Mouse (Mus musculus) kidney, adult 9 months (tissue): ENCODE measurements at regions not wholly inside any gene's neighbourhood (a gene's known extent, or its start where the extent isn't known, plus 50 kb on each side); places are given as distances from the start of the nearest gene placed in this dataset.

Experiments used
- DNase-seq: peaks from one replicate; pipeline ENCODE4 v3.0.0; 2022

- no peak for DNase-seq
Observed at GRCm38 (mm10) chr7:110679916-110680315, 52.5 kb downstream of the Adm start.

GRCm38 (mm10) chr7:110682911-110683310 is 55.5 kb downstream of the Adm start:
- no peak for DNase-seq

- DNase-seq = peak; percentile 82
Observed at GRCm38 (mm10) chr7:110688884-110689681, 61.6 kb downstream of the Adm start.

- DNase-seq = no peak
Observed at GRCm38 (mm10) chr7:110690241-110690640, 62.8 kb downstream of the Adm start.

GRCm38 (mm10) chr7:110690856-110691255 is 63.4 kb downstream of the Adm start:
- peak; percentile 65 for DNase-seq

- DNase-seq = peak; percentile 65
Observed at GRCm38 (mm10) chr7:110694262-110694661, 66.8 kb downstream of the Adm start.

GRCm38 (mm10) chr7:110695729-110696128 is 68.3 kb downstream of the Adm start:
- no peak for DNase-seq

- DNase-seq = no peak
Observed at GRCm38 (mm10) chr7:110698211-110699153, 69.5 kb upstream of the Ampd3 start.

GRCm38 (mm10) chr7:110699596-110699995 is 68.4 kb upstream of the Ampd3 start:
- DNase-seq = no peak

GRCm38 (mm10) chr7:110701681-110702413 is 66.2 kb upstream of the Ampd3 start:
- no peak for DNase-seq

- DNase-seq = no peak
Observed at GRCm38 (mm10) chr7:110702414-110702783, 65.6 kb upstream of the Ampd3 start.

GRCm38 (mm10) chr7:110705311-110706000 is 62.5 kb upstream of the Ampd3 start:
- DNase-seq = no peak

- DNase-seq = no peak
Observed at GRCm38 (mm10) chr7:110706001-110706695, 61.9 kb upstream of the Ampd3 start.

- no peak for DNase-seq
Observed at GRCm38 (mm10) chr7:110706696-110707087, 61.3 kb upstream of the Ampd3 start.

- no peak for DNase-seq
Observed at GRCm38 (mm10) chr7:110708116-110708515, 59.9 kb upstream of the Ampd3 start.

- DNase-seq = no peak
Observed at GRCm38 (mm10) chr7:110708781-110709180, 59.2 kb upstream of the Ampd3 start.

GRCm38 (mm10) chr7:110709606-110710005 is 58.4 kb upstream of the Ampd3 start:
- DNase-seq = no peak

- DNase-seq = no peak
Observed at GRCm38 (mm10) chr7:110710256-110710962, 57.6 kb upstream of the Ampd3 start.

- no peak for DNase-seq
Observed at GRCm38 (mm10) chr7:110713661-110714060, 54.3 kb upstream of the Ampd3 start.

GRCm38 (mm10) chr7:110715110-110715509 is 52.9 kb upstream of the Ampd3 start:
- no peak for DNase-seq

GRCm38 (mm10) chr7:110715545-110715944 is 52.5 kb upstream of the Ampd3 start:
- DNase-seq = no peak
